Mouse (Mus musculus) kidney, postnatal 4 days (tissue): ENCODE measurements around the gene Tcf12.

Experiments
- DNase-seq, 2 experiments: peaks; one replicate each; pipeline ENCODE4 v3.0.0; 2021; ENCODE audit warnings: mixed read lengths in 2 of 2

Gene Tcf12

GRCm38 (mm10) chr9:71831756-71832699 is 279.6 kb downstream of the Tcf12 start:
- DNase-seq: peak; percentile 81 to 82

- no peak for DNase-seq
Observed at GRCm38 (mm10) chr9:71830994-71831393, 280.7 kb downstream of the Tcf12 start.

GRCm38 (mm10) chr9:71830365-71830764 is 281.3 kb downstream of the Tcf12 start:
- DNase-seq: no peak

- no peak for DNase-seq
Observed at GRCm38 (mm10) chr9:71829753-71830152, 281.9 kb downstream of the Tcf12 start.

- DNase-seq: no peak
Observed at GRCm38 (mm10) chr9:71829137-71829536, 282.5 kb downstream of the Tcf12 start.

GRCm38 (mm10) chr9:71827371-71827770 is 284.3 kb downstream of the Tcf12 start:
- DNase-seq: no peak

- peak; percentile 36 to 51 for DNase-seq
Observed at GRCm38 (mm10) chr9:71826040-71826525, 285.6 kb downstream of the Tcf12 start.

- DNase-seq: no peak
Observed at GRCm38 (mm10) chr9:71822003-71822402, 289.7 kb downstream of the Tcf12 start.

- DNase-seq: no peak
Observed at GRCm38 (mm10) chr9:71818453-71818852, 293.2 kb downstream of the Tcf12 start.

GRCm38 (mm10) chr9:71816121-71816520 is 295.6 kb downstream of the Tcf12 start:
- no peak for DNase-seq

- no peak for DNase-seq
Observed at GRCm38 (mm10) chr9:71813565-71813964, 298.1 kb downstream of the Tcf12 start.

- no peak for DNase-seq
Observed at GRCm38 (mm10) chr9:71812914-71813313, 298.8 kb downstream of the Tcf12 start.

GRCm38 (mm10) chr9:71812402-71812801 is 299.3 kb downstream of the Tcf12 start:
- DNase-seq: peak in 1 of 2 experiments; percentile 33

- peak in 1 of 2 experiments; percentile 39 for DNase-seq
Observed at GRCm38 (mm10) chr9:71811404-71811803, 300.3 kb downstream of the Tcf12 start.

GRCm38 (mm10) chr9:71810723-71811122 is 300.9 kb downstream of the Tcf12 start:
- no peak for DNase-seq

- DNase-seq: no peak
Observed at GRCm38 (mm10) chr9:71808640-71809254, 302.9 kb downstream of the Tcf12 start.

- no peak for DNase-seq
Observed at GRCm38 (mm10) chr9:71807801-71808200, 303.9 kb downstream of the Tcf12 start.

- peak; percentile 91 for DNase-seq
Observed at GRCm38 (mm10) chr9:71806422-71806805, 305.3 kb downstream of the Tcf12 start.

- DNase-seq: no peak
Observed at GRCm38 (mm10) chr9:71805646-71806421, 305.8 kb downstream of the Tcf12 start.

GRCm38 (mm10) chr9:71804116-71804515 is 307.6 kb downstream of the Tcf12 start:
- no peak for DNase-seq

- DNase-seq: no peak
Observed at GRCm38 (mm10) chr9:71803281-71803680, 308.4 kb downstream of the Tcf12 start.

GRCm38 (mm10) chr9:71799598-71799997 is 312.1 kb downstream of the Tcf12 start:
- DNase-seq: no peak

- DNase-seq: no peak
Observed at GRCm38 (mm10) chr9:71798176-71798575, 313.5 kb downstream of the Tcf12 start.
